Mouse (Mus musculus) gastrocnemius, adult 8-10 months (tissue): Measurements from ENCODE around the gene Thrb. TPM values are rescaled to one million over a fixed set of nuclear protein-coding genes. Genes with fewer than 3 reads are reported as not detected.
A peak's percentile ranks its signal among the peaks of the same experiment; 100 is the strongest.

ENCODE experiments used
- DNase-seq, 2 experiments: peaks; one replicate each; pipeline ENCODE4 v3.0.0; 2022; ENCODE audit warnings: low spot score in 2 of 2
- total RNA-seq, 4 experiments: library from RNA; stranded (reverse); gene quantifications; 2 replicates each; pipeline ENCODE4 v1.2.4; 2022

Gene Thrb
- total RNA-seq, 4 experiments from 2014 or later = 29.1 to 31.3 (median 30.4) TPM

GRCm38 (mm10) chr14:17781921-17782320 lies 121.9 kb downstream of the Thrb start:
- no peak for DNase-seq

GRCm38 (mm10) chr14:17784207-17784806 lies 124.2 kb downstream of the Thrb start:
- no peak for DNase-seq

- no peak for DNase-seq
These were observed 125.3 kb downstream of the Thrb start for GRCm38 (mm10) chr14:17785370-17785769.

- no peak for DNase-seq
These were observed 126.2 kb downstream of the Thrb start for GRCm38 (mm10) chr14:17786249-17786648.

GRCm38 (mm10) chr14:17803934-17804602 lies 144.0 kb downstream of the Thrb start:
- DNase-seq = no peak

GRCm38 (mm10) chr14:17811051-17811450 lies 151.0 kb downstream of the Thrb start:
- no peak for DNase-seq

- DNase-seq = no peak
These were observed 152.4 kb downstream of the Thrb start for GRCm38 (mm10) chr14:17812414-17812813.

- DNase-seq = no peak
These were observed 155.0 kb downstream of the Thrb start for GRCm38 (mm10) chr14:17815103-17815502.

GRCm38 (mm10) chr14:17818086-17818485 lies 158.0 kb downstream of the Thrb start:
- no peak for DNase-seq

- DNase-seq = no peak
These were observed 162.7 kb downstream of the Thrb start for GRCm38 (mm10) chr14:17822754-17823153.

- no peak for DNase-seq
These were observed 167.3 kb downstream of the Thrb start for GRCm38 (mm10) chr14:17827401-17827800.

GRCm38 (mm10) chr14:17835738-17836137 lies 175.7 kb downstream of the Thrb start:
- no peak for DNase-seq

- no peak for DNase-seq
These were observed 176.7 kb downstream of the Thrb start for GRCm38 (mm10) chr14:17836766-17837165.

- DNase-seq = no peak
These were observed 185.1 kb downstream of the Thrb start for GRCm38 (mm10) chr14:17845003-17845697.

- DNase-seq = no peak
These were observed 185.8 kb downstream of the Thrb start for GRCm38 (mm10) chr14:17845871-17846270.

- DNase-seq = no peak
These were observed 186.6 kb downstream of the Thrb start for GRCm38 (mm10) chr14:17846700-17847099.

- DNase-seq = peak in 1 of 2 experiments; percentile 18
These were observed 187.2 kb downstream of the Thrb start for GRCm38 (mm10) chr14:17847211-17847610.

GRCm38 (mm10) chr14:17850355-17850754 lies 190.3 kb downstream of the Thrb start:
- no peak for DNase-seq

GRCm38 (mm10) chr14:17852236-17852635 lies 192.2 kb downstream of the Thrb start:
- no peak for DNase-seq

GRCm38 (mm10) chr14:17859790-17860385 lies 199.8 kb downstream of the Thrb start:
- DNase-seq = no peak

- DNase-seq = no peak
These were observed 202.6 kb downstream of the Thrb start for GRCm38 (mm10) chr14:17862651-17863050.

- no peak for DNase-seq
These were observed 203.8 kb downstream of the Thrb start for GRCm38 (mm10) chr14:17863701-17864320.
